Mouse (Mus musculus): Measurements from ENCODE around the gene Eif3m.

The Eif3m gene

DNA sequence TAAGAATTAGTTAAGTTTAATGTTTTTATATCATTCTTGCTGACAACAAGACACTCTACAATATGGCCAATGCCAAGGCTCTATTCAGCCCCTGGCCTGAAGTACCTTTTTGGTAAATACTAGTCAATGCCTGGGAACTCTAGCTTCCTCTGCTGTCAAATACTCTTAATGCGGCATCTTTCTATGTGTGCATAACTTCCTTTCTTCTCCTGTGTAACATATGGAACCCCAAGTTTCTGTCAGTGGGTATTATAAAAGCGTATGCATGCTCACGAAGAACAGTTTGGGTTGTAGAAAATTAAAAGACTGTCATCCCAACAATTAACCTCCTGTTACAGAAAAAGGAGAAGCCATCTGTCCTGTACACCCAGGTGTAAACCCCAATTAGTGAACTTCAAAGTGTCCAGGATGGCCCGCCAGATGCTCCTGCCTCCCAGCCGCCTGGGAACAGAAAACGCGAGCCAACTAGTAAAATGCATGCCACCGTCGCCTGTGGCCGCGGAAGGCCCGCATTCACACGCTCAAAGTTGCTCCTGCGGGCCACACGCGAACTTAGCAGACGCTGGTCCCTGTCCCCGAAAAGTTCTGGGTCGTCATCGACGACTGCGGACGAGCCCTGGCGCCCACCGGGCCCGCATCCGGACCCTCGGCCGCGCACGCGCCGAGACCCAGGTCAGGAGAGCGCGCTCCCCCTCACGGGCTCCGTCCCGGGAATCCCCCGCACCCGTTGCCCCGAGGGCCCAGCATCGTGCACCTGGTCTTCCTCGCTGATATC is 501 bp downstream of the Eif3m start:
- no peak for DNase-seq

DNA sequence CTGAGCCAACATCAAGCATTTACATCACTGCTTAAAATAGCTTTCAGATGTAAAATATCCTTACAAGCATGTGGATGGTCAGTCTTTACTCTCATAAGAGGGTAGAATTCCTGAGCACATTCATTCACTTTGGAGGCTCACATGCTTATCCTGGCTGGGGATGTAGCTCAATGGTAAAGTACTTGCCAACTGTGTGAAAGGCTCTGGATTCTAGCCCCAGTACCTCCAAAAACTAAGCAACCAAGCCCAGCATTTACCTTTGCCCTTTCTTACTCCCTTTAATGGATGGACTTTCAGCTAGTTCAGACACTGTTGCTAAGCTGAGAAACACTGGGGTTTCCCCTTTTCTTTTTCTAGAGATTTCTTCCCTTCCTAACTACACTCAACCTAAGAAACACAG is 9.6 kb downstream of the Eif3m start:
- no peak for DNase-seq

DNA sequence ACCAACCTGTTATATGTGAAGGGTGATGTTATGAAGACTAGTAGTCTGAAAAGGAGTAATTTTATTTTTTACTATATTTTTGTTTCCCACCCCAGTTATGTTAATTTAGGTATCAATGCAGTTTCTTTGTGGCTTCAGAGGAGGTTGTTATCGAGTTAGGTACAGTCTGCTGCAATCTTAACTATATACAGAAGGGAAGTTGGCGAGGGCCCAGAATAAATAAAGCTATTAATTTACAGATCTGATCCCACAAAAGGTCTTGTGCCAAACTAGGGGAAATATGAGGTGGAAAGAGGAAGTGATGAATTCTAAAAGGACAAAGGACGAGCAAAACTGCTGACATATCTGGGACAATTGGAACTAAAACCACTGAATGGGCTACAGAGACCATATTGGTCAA is 20.7 kb downstream of the Eif3m start:
- DNase-seq, result no peak

DNA sequence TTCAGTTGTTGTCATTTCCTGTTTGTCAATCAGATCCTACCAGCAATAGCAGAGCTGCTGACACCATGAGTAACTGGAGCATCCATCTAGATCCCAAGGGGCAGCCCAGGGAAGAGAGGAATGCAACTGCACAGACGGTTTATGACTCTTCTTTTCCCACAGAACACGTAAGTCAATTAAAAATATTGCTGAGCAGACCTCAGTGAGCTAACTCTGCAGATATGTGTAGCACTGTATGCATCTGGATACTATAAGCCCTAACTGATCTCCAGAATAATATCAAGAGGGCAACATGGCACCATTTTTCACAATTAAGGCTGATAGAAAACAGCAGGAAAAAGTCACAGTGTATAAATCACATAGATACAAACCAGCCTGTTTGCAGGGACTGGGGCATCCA is 22.4 kb downstream of the Eif3m start:
- no peak for DNase-seq

DNA sequence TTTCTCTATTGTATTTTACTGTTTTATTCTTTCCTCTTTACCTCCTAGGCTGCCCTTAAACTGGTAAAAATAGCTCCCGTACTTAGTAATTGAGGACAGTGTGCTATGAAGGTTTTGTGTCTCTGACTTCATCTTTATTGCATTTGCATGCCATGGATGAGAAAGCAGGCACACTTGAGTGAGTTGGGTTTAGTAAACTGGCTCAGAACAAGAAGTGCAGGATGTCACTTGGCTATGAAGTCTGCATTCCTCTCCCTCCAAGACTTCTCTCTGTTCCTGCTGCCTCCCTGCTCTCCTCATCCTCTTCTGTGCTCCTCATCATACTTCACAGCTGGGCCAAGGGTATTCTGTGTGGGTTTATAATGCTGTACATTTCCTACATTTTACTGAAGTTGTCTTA is 27.9 kb downstream of the Eif3m start:
- DNase-seq, result no peak

DNA sequence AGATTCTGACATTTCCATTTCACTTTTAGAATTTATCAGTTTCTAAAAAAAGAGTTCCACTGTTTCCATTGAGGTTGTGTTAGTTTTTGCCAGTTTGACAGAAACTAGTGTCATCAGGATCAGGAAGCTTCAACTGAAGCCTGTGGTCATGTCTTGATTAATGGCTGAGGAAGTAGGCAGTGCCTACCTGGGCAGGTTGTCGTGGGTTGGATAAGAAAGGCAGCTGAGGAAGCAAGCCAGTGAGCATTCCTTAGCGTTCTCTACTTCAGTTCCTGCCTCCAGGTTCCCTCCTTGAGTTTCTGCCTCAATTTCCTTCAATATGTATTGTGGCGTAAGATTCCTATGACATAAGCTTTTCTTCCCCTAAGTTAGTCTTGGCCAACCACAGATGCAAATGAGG is 31.1 kb downstream of the Eif3m start:
- no peak for DNase-seq

DNA sequence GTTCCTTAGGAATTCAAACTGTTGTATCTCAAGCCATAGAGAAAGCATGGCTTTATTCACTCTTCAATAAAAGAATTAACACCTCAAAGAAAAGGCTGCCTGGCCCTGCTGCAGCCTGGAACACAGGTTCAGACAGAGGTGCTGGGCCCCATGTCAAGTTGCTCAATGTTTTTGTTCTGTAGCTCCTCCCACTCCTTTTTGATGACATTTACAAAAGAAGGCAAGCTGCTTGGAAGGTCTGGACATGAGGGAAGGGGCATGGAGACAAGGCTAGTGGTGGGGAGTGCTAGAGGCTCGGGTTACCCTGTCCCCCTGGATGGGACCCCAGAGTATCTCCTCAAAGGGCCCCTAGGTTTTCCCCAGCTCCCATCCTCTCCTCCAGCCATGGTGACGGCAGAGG is 35.2 kb downstream of the Eif3m start:
- no peak for DNase-seq

DNA sequence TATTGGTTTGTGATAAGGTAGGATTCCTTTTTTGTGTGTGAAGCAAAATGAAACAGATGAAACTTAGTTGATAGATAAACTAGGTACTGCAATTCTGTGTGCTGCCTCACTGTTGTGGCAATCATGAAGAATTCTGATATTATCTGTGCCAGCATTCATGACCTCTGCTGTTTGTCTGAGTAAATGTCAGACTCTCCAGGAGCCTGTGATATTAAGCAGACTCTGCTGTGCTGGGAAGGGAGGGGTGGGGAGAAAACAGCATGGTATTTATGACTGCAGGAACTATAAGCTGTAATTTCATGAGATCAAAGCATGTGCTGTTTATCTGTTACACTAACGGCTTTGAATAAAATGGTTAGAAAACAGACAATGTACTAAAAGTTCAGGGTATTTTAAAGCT is 52.4 kb downstream of the Eif3m start:
- DNase-seq, result no peak
